Mouse (Mus musculus): ENCODE results near the gene Fbxl19. TPM values are rescaled to one million over a fixed set of nuclear protein-coding genes. Genes with fewer than 3 reads are reported as not detected.

Gene Fbxl19
- polyA plus RNA-seq, 1 experiment from 2014 or later = 2.2 TPM

GRCm38 (mm10) chr7:127707045-127707956 is 37.0 kb upstream of the Fbxl19 start:
- Histone ChIP-seq H3K9me3 (ENCODE audit: control insufficient read depth) (no peaks in the 10 kb centered on the region), H3K9ac (ENCODE audit: low read depth, low read length) (peak overlapping the region; percentile 77; the same call in 1 of the 2 replicates), H3K4me3 (ENCODE audit: low read depth, low read length) (peak overlapping the region; percentile 80), H3K4me2 (replicated peaks; ENCODE audit: low read depth) (peak overlapping the region; percentile 86), H3K36me3 (ENCODE audit: control insufficient read depth, insufficient read depth) (peaks cover 33% of the 10 kb centered on the region; the same call in 1 of the 2 replicates), H3K4me1 (replicated peaks; ENCODE audit: control insufficient read depth, insufficient read depth, low read length) (0 out of 2 replicates have a peak, but pooled peaks cover 7% of the 10 kb centered on the region), H3K27me3 (replicated peaks; ENCODE audit: control insufficient read depth, insufficient read depth, low read length) (no peaks in the 10 kb centered on the region), H3K27ac (ENCODE audit: low read depth, low read length) (0 out of 2 replicates have a peak overlapping the region, but pooled peaks have one; percentile 95)
- WGBS = 41% methylated on average over 22 of the region's 22 CpGs
- no peak for ATAC-seq
- TF ChIP-seq CTCF (IDR thresholded peaks at IDR 0.05; ENCODE audit: low read depth) = no peak

DNA sequence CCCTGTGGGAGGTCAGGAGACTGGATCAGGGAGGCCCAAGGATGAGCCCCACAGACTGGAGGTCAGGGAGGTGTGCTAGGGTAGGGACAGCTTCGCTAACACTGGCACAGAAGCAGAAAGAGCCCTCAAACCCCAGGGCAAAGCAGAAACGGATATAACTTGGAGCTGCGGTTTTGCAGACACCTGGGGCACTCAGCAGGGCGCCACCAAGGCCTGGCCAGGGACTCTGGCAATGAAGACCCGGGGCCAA is 36.5 kb upstream of the Fbxl19 start:
- peak overlapping the region; percentile 80 for H3K4me3 ChIP-seq (ENCODE audit: low read depth, low read length)
- no peaks in the 10 kb centered on the region for H3K27me3 ChIP-seq (replicated peaks; ENCODE audit: control insufficient read depth, insufficient read depth, low read length)
- ATAC-seq = no peak
- no peak for TF ChIP-seq CTCF (IDR thresholded peaks at IDR 0.05; ENCODE audit: low read depth)
- 0 out of 2 replicates have a peak overlapping the region, but pooled peaks have one; percentile 95 for H3K27ac ChIP-seq (ENCODE audit: low read depth, low read length)
- H3K9ac ChIP-seq (ENCODE audit: low read depth, low read length) = peak overlapping the region; percentile 77
- no peaks in the 10 kb centered on the region for H3K9me3 ChIP-seq (ENCODE audit: control insufficient read depth)
- peak overlapping the region; percentile 86 for H3K4me2 ChIP-seq (replicated peaks; ENCODE audit: low read depth)
- WGBS = 1% methylated on average over 5 of the region's 5 CpGs
- peaks cover 29% of the 10 kb centered on the region; the same call in 1 of the 2 replicates for H3K36me3 ChIP-seq (ENCODE audit: control insufficient read depth, insufficient read depth)
- peaks cover 7% of the 10 kb centered on the region; the same call in 1 of the 2 replicates for H3K4me1 ChIP-seq (replicated peaks; ENCODE audit: control insufficient read depth, insufficient read depth, low read length)

GRCm38 (mm10) chr7:127708207-127709078 is 35.9 kb upstream of the Fbxl19 start, which contains the start of gene Bcl7c:
Gene Bcl7c (minus strand): TSS chr7:127708933.
- Histone ChIP-seq H3K27ac (ENCODE audit: low read depth, low read length) (peak within 1 kb of the TSS; percentile 95), H3K9me3 (ENCODE audit: control insufficient read depth) (no peaks in the 10 kb centered on the region), H3K4me2 (replicated peaks; ENCODE audit: low read depth) (peak within 1 kb of the TSS; percentile 86), H3K4me1 (replicated peaks; ENCODE audit: control insufficient read depth, insufficient read depth, low read length) (peaks cover 9% of the 10 kb centered on the region; the same call in 1 of the 2 replicates), H3K4me3 (ENCODE audit: low read depth, low read length) (peak within 1 kb of the TSS; percentile 80), H3K9ac (ENCODE audit: low read depth, low read length) (peak within 1 kb of the TSS; percentile 77), H3K27me3 (replicated peaks; ENCODE audit: control insufficient read depth, insufficient read depth, low read length) (no peaks in the 10 kb centered on the region), H3K36me3 (ENCODE audit: control insufficient read depth, insufficient read depth) (peaks cover 24% of the 10 kb centered on the region; the same call in 1 of the 2 replicates)
- ATAC-seq = peak; percentile 81
- peak; percentile 80 for TF ChIP-seq CTCF (IDR thresholded peaks at IDR 0.05; ENCODE audit: low read depth)
- WGBS = under 1% methylated on average over 71 of the region's 90 CpGs

DNA sequence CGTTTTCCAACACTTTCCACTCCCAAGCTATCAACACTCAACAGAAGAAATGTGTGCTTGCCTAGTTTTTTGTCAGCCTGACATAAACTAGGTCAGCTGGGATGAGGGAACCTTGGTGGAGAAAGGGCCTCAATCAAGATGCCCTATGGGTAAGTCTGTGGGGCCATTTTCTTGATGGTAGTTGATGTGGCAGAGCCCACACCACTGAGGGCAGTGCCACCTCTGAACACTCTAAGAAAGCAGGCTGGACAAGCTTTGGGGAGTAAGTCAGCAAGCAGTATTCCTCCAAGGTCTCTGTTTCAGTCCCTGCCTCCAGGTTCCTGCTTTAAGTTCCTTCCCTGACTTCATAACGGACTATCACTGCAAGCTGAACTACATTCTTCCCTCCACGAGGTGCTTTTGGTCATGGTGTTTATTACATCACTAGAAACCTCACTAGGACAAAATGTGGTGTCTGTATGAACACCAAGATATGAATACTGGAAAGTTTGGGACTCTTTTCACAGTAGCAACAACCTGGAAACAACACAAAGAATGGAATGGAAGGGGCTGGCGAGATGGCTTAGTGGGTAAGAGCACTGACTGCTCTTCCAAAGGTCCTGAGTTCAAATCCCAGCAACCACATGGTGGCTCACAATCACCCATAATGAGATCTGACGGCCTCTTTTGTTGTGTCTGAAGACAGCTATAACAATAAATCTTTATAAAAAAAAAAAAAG is 34.9 kb upstream of the Fbxl19 start:
- Histone ChIP-seq H3K9me3 (ENCODE audit: control insufficient read depth) (no peaks in the 10 kb centered on the region), H3K4me2 (replicated peaks; ENCODE audit: low read depth) (peak overlapping the region; percentile 86), H3K27me3 (replicated peaks; ENCODE audit: control insufficient read depth, insufficient read depth, low read length) (no peaks in the 10 kb centered on the region), H3K4me3 (ENCODE audit: low read depth, low read length) (peak overlapping the region; percentile 80; the same call in 1 of the 2 replicates), H3K4me1 (replicated peaks; ENCODE audit: control insufficient read depth, insufficient read depth, low read length) (peaks cover 10% of the 10 kb centered on the region; the same call in 1 of the 2 replicates), H3K36me3 (ENCODE audit: control insufficient read depth, insufficient read depth) (peaks cover 16% of the 10 kb centered on the region; the same call in 1 of the 2 replicates), H3K9ac (ENCODE audit: low read depth, low read length) (no peak overlapping the region), H3K27ac (ENCODE audit: low read depth, low read length) (no peak overlapping the region)
- ATAC-seq = no peak
- 77% methylated on average over 5 of the region's 5 CpGs for WGBS
- TF ChIP-seq CTCF (IDR thresholded peaks at IDR 0.05; ENCODE audit: low read depth) = no peak

GRCm38 (mm10) chr7:127711031-127711430 is 33.3 kb upstream of the Fbxl19 start:
- WGBS = 68% methylated on average over 3 of the region's 3 CpGs
- no peak for ATAC-seq
- no peaks in the 10 kb centered on the region for H3K9me3 ChIP-seq (ENCODE audit: control insufficient read depth)
- no peaks in the 10 kb centered on the region for H3K27me3 ChIP-seq (replicated peaks; ENCODE audit: control insufficient read depth, insufficient read depth, low read length)
- peaks cover 10% of the 10 kb centered on the region; the same call in 1 of the 2 replicates for H3K4me1 ChIP-seq (replicated peaks; ENCODE audit: control insufficient read depth, insufficient read depth, low read length)
- TF ChIP-seq CTCF (IDR thresholded peaks at IDR 0.05; ENCODE audit: low read depth) = no peak
- no peak overlapping the region for H3K4me3 ChIP-seq (ENCODE audit: low read depth, low read length)
- H3K36me3 ChIP-seq (ENCODE audit: control insufficient read depth, insufficient read depth) = peaks cover 2% of the 10 kb centered on the region; the same call in 1 of the 2 replicates
- no peak overlapping the region for H3K9ac ChIP-seq (ENCODE audit: low read depth, low read length)
- no peak overlapping the region for H3K4me2 ChIP-seq (replicated peaks; ENCODE audit: low read depth)
- H3K27ac ChIP-seq (ENCODE audit: low read depth, low read length) = no peak overlapping the region
